Mouse (Mus musculus) cortical plate, adult 2 months (tissue): ENCODE measurements around the gene Atp6v0a4.

Source experiments
- CTCF ChIP-seq: fragments of 200-500 bp; IDR thresholded peaks from 2 replicates; pipeline ENCODE4 v1.5.1; 2011; ENCODE audit warnings: mild to moderate bottlenecking, control low read depth, low read length; ENCODE audit not compliant: insufficient read depth; ENCODE audit errors: extremely low read depth
- POLR2A ChIP-seq: fragments of 200-500 bp; IDR thresholded peaks from 2 replicates; pipeline ENCODE4 v1.6.1; 2011; ENCODE audit warnings: mild to moderate bottlenecking, low read length, control low read depth; ENCODE audit not compliant: insufficient read depth; ENCODE audit errors: extremely low read depth

DNA sequence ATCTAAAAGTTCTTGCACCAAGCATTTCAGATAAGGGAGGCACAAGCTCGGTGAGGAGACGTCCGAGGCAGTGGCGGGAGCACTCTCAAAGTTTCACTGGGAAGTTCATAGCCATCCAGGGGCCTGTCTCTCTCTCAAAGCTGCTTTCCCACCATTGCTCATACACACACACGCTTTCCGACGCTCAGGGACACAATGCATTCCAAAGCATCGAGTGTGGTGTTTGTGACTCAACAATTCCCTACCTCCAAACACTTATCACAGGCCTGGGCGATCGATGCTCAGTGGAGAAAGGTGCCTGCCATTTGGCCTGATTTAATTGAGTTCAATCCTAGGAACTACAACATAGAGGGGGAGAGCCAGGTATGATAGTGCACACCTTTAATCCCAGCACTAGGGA lies 29.7 kb downstream of the Atp6v0a4 start:
- no peak for TF ChIP-seq CTCF
- no peak for TF ChIP-seq POLR2A
